Mouse (Mus musculus) liver, adult (tissue): ENCODE measurements around the gene Timm13.

Source experiments
- GATA4 ChIP-seq: IDR thresholded peaks from 2 replicates; pipeline ENCODE4 v1.6.1; 2014; ENCODE audit warnings: mild to moderate bottlenecking, low read length; ENCODE audit not compliant: insufficient replicate concordance

Timm13 gene

GRCm38 (mm10) chr10:80917779-80918434, 17.1 kb upstream of the Timm13 start, which contains the start of gene Lmnb2:
Gene Lmnb2 (minus strand): TSS chr10:80918245.
- no peak for TF ChIP-seq GATA4

GRCm38 (mm10) chr10:80917336-80917778, 16.6 kb upstream of the Timm13 start:
- TF ChIP-seq GATA4, result no peak

- no peak for TF ChIP-seq GATA4
Observed at GRCm38 (mm10) chr10:80915736-80916135, 15.0 kb upstream of the Timm13 start.

GRCm38 (mm10) chr10:80915260-80915659, 14.5 kb upstream of the Timm13 start:
- no peak for TF ChIP-seq GATA4

GRCm38 (mm10) chr10:80914253-80914656, 13.5 kb upstream of the Timm13 start:
- TF ChIP-seq GATA4, result no peak

GRCm38 (mm10) chr10:80913364-80914011, 12.7 kb upstream of the Timm13 start:
- no peak for TF ChIP-seq GATA4

- TF ChIP-seq GATA4, result no peak
Observed at GRCm38 (mm10) chr10:80911891-80912290, 11.1 kb upstream of the Timm13 start.

- TF ChIP-seq GATA4, result no peak
Observed at GRCm38 (mm10) chr10:80911354-80911753, 10.6 kb upstream of the Timm13 start.

- TF ChIP-seq GATA4, result no peak
Observed at GRCm38 (mm10) chr10:80909375-80910162, 8.8 kb upstream of the Timm13 start.

- TF ChIP-seq GATA4, result no peak
Observed at GRCm38 (mm10) chr10:80904709-80905108, 3.9 kb upstream of the Timm13 start.

- no peak for TF ChIP-seq GATA4
Observed at GRCm38 (mm10) chr10:80904004-80904693, 3.4 kb upstream of the Timm13 start.

- TF ChIP-seq GATA4, result no peak
Observed at GRCm38 (mm10) chr10:80903282-80903681, 2.5 kb upstream of the Timm13 start.

- TF ChIP-seq GATA4, result no peak
Observed at GRCm38 (mm10) chr10:80902273-80902940, 1.6 kb upstream of the Timm13 start.

GRCm38 (mm10) chr10:80901409-80902272, 872 bp upstream of the Timm13 start:
- no peak for TF ChIP-seq GATA4
